Mouse (Mus musculus) forebrain, embryonic 11.5 days (tissue): Measurements from ENCODE around the gene Tial1. TPM values are rescaled to one million over a fixed set of nuclear protein-coding genes. Genes with fewer than 3 reads are reported as not detected.
A peak's percentile ranks its signal among the peaks of the same experiment; 100 is the strongest.

Experiments
- ATAC-seq: fragments of 200-750 bp; cut with Nextera tagmentation; replicated peaks from 2 replicates; pipeline ENCODE4 v1.8.0; 2017; ENCODE audit warnings: moderate TSS enrichment; ENCODE audit not compliant: low FRiP score
- DNase-seq: peaks from one replicate; pipeline ENCODE4 v3.0.0-alpha.2; 2017; ENCODE audit warnings: low spot score
- H3K27ac ChIP-seq: fragments of 300-500 bp; sonication (generic); 2 replicates; pipeline ENCODE4 v1.5.1; 2014; ENCODE audit warnings: low read depth, low read length
- H3K27me3 ChIP-seq: fragments of 300-500 bp; sonication (generic); 2 replicates; pipeline ENCODE4 v1.6.1; 2014; ENCODE audit warnings: mild to moderate bottlenecking, low read length, mixed read lengths; ENCODE audit not compliant: control insufficient read depth, insufficient read depth
- H3K36me3 ChIP-seq: fragments of 300-500 bp; sonication (generic); 2 replicates; pipeline ENCODE4 v1.6.1; 2014; ENCODE audit warnings: mild to moderate bottlenecking, low read length, moderate library complexity, mixed read lengths; ENCODE audit not compliant: control insufficient read depth, insufficient read depth
- H3K4me1 ChIP-seq: fragments of 300-500 bp; sonication (generic); replicated peaks from 2 replicates; pipeline ENCODE4 v1.6.1; 2014; ENCODE audit warnings: low read length, mixed read lengths; ENCODE audit not compliant: control insufficient read depth, insufficient read depth
- H3K4me2 ChIP-seq: fragments of 300-500 bp; sonication (generic); 2 replicates; pipeline ENCODE4 v1.6.1; 2014; ENCODE audit warnings: low read depth, mild to moderate bottlenecking, low read length, moderate library complexity, mixed read lengths; ENCODE audit not compliant: severe bottlenecking
- H3K4me3 ChIP-seq: fragments of 300-500 bp; sonication (generic); 2 replicates; pipeline ENCODE4 v1.5.1; 2014; ENCODE audit warnings: low read depth, low read length
- H3K9ac ChIP-seq: fragments of 300-500 bp; sonication (generic); 2 replicates; pipeline ENCODE4 v1.6.1; 2014; ENCODE audit warnings: low read length
- H3K9me3 ChIP-seq: fragments of 300-500 bp; sonication (generic); 2 replicates; pipeline ENCODE4 v1.6.1; 2016; ENCODE audit warnings: low read length, mixed read lengths; ENCODE audit not compliant: control insufficient read depth
- WGBS: fragments of 180-500 bp; shearing (Covaris S2); extraction: QIAGEN DNeasy Blood & Tissue Kit; methylation state at CpG from one replicate; pipeline ENCODE4 v1.1.7; 2014; 5-methylcytosine and 5-hydroxymethylcytosine counted together
- polyA plus RNA-seq: library from polyadenylated mRNA; unstranded; fragments of >200 nt; fragmentation: Nextera tagmentation; extraction: Ambion mirVana; gene quantifications from 2 replicates; pipeline ENCODE4 v1.2.1, GENCODE M21; 2014

Gene Tial1
- 37.9 and 48.2 TPM in 2 replicates for polyA plus RNA-seq

- DNase-seq = peak; percentile 98
- peak; percentile 98 for ATAC-seq
- peak within 1 kb of the TSS; percentile 92 for H3K9ac ChIP-seq
- peak within 1 kb of the TSS; percentile 62 for H3K4me2 ChIP-seq
- peaks cover 4% of the 10 kb centered on the region; the same call in 1 of the 2 replicates for H3K4me1 ChIP-seq
- peak within 1 kb of the TSS; percentile 88 for H3K27ac ChIP-seq
- under 1% methylated on average over 68 of the region's 69 CpGs for WGBS
- H3K9me3 ChIP-seq = no peaks in the 10 kb centered on the region
- no peaks in the 10 kb centered on the region for H3K27me3 ChIP-seq
- no peaks in the 10 kb centered on the region for H3K36me3 ChIP-seq
- peak within 1 kb of the TSS; percentile 90 for H3K4me3 ChIP-seq
Observed at GRCm38 (mm10) chr7:128461285-128462215, at the start of gene Tial1. Gene Tial1 (minus strand): TSS chr7:128461717.

- Histone ChIP-seq H3K36me3 (no peaks in the 10 kb centered on the region), H3K9ac (no peak overlapping the region), H3K27ac (no peak overlapping the region), H3K4me2 (no peak overlapping the region), H3K27me3 (no peaks in the 10 kb centered on the region), H3K4me1 (no peaks in the 10 kb centered on the region), H3K4me3 (no peak overlapping the region), H3K9me3 (no peaks in the 10 kb centered on the region)
- 91% methylated on average over 6 of the region's 6 CpGs for WGBS
- DNase-seq = peak; percentile 20
- no peak for ATAC-seq
Observed at GRCm38 (mm10) chr7:128504091-128504490, 42.6 kb upstream of the Tial1 start.

GRCm38 (mm10) chr7:128499801-128500200 lies 38.3 kb upstream of the Tial1 start:
- Histone ChIP-seq H3K4me3 (no peak overlapping the region), H3K4me1 (no peaks in the 10 kb centered on the region), H3K9me3 (no peaks in the 10 kb centered on the region), H3K36me3 (no peaks in the 10 kb centered on the region), H3K27ac (no peak overlapping the region), H3K27me3 (no peaks in the 10 kb centered on the region), H3K4me2 (no peak overlapping the region), H3K9ac (no peak overlapping the region)
- ATAC-seq (no peak), DNase-seq (no peak)
- 82% methylated on average over 6 of the region's 6 CpGs for WGBS

DNA sequence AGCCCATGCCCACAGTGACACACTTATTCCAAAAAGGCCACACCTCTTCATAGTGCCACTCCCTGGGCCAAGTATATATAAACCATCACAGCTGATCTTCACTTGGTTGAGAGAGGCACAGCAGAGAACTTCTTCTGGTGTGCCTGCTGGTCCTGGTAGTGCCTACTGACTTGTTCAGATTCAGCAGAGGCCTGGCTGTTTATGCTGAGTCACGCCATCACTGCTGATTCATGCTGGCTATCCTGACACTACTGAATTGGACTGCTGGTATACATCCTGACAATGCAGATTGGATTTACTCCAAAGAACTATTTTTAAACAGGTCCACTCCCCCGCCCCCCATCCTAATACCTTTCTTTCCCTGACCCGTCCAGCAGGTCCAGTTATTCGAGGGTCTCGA lies 33.0 kb upstream of the Tial1 start:
- Histone ChIP-seq H3K36me3 (no peaks in the 10 kb centered on the region), H3K4me1 (no peaks in the 10 kb centered on the region), H3K27me3 (no peaks in the 10 kb centered on the region), H3K9me3 (no peaks in the 10 kb centered on the region), H3K27ac (no peak overlapping the region), H3K9ac (no peak overlapping the region), H3K4me3 (no peak overlapping the region), H3K4me2 (no peak overlapping the region)
- ATAC-seq (no peak), DNase-seq (no peak)
- WGBS = 93% methylated on average over 5 of the region's 5 CpGs

DNA sequence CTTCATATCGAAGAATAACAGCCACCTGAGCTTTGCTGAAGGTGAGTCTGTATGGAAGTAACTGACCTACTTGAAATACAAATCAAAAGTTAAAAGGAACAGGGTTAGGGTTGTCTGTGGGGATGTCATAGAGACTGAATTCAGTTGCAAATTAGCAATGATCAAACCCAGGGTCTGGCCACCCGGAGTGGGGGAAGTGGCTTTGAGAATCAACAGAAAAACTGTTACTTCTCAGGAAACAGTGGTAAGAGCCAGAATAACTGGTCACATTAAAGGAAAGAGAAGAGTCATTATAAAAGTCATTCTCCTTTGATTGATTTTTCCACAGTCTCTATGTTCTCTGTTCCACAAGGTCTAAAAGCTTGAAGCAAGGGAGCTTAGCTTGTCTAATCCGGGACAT lies 27.5 kb upstream of the Tial1 start:
- no peak for DNase-seq
- Histone ChIP-seq H3K9ac (no peak overlapping the region), H3K27me3 (no peaks in the 10 kb centered on the region), H3K36me3 (no peaks in the 10 kb centered on the region), H3K4me3 (no peak overlapping the region), H3K27ac (no peak overlapping the region), H3K4me1 (no peaks in the 10 kb centered on the region), H3K4me2 (no peak overlapping the region), H3K9me3 (0 out of 2 replicates have a peak, but pooled peaks cover 4% of the 10 kb centered on the region)
- WGBS = 92% methylated on average over 3 of the region's 3 CpGs
- no peak for ATAC-seq

- Histone ChIP-seq H3K9ac (no peak overlapping the region), H3K27me3 (no peaks in the 10 kb centered on the region), H3K4me1 (no peaks in the 10 kb centered on the region), H3K9me3 (no peaks in the 10 kb centered on the region), H3K4me3 (no peak overlapping the region), H3K27ac (no peak overlapping the region), H3K36me3 (no peaks in the 10 kb centered on the region), H3K4me2 (peak overlapping the region; percentile 24; the same call in 1 of the 2 replicates)
- peak; percentile 77 for DNase-seq
- WGBS = 29% methylated on average over 10 of the region's 10 CpGs
- ATAC-seq = peak; percentile 75
Observed at GRCm38 (mm10) chr7:128474322-128474721, 12.8 kb upstream of the Tial1 start.

DNA sequence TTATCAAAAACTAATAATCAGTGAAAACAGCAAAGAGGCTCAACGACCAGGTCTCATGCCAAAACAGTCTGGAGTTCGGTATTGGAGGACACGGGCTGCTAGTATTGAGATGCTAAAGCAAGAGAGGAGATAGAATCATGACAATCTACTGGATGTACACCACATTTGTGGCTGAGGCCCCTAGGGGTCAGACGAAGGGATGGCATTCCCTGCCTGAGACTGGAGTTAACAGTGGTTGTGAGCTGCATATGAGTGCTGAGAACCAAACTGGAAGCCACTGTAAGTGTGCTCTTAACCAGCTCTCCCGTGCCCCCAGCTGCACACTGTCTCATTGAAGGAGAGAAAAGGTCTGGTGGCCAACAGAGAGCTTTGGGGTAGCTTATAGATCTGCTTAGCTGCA lies 889 bp upstream of the Tial1 start:
- ATAC-seq (no peak), DNase-seq (peak; percentile 52)
- 63% methylated on average over 5 of the region's 5 CpGs for WGBS
- H3K27me3 ChIP-seq = no peaks in the 10 kb centered on the region
- H3K4me3 ChIP-seq = peak overlapping the region; percentile 90
- peak overlapping the region; percentile 62 for H3K4me2 ChIP-seq
- H3K36me3 ChIP-seq = no peaks in the 10 kb centered on the region
- peak overlapping the region; percentile 37; the same call in 1 of the 2 replicates for H3K27ac ChIP-seq
- H3K4me1 ChIP-seq = peaks cover 4% of the 10 kb centered on the region; the same call in 1 of the 2 replicates
- peak overlapping the region; percentile 63 for H3K9ac ChIP-seq
- no peaks in the 10 kb centered on the region for H3K9me3 ChIP-seq

DNA sequence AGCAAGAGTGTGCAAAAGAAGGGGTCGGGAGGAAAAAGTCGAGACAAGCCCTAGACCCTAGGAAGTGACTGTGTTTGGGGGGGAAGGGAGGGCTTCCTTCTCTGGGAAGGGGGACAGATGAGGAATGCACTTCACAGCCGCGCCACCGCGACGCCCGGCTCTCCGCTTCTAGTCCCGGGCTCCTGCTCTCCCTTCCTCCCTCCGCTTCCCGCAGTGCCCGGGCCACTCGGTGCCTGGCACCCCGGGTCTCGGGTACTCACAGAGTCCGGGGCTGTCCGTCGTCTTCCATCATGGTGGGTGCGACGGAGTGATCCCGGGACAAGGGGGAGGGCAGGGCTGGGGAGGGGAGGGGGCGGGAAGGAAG lies 670 bp downstream of the Tial1 start:
- peak overlapping the region; percentile 88 for H3K27ac ChIP-seq
- no peaks in the 10 kb centered on the region for H3K27me3 ChIP-seq
- DNase-seq = no peak
- peaks cover 4% of the 10 kb centered on the region; the same call in 1 of the 2 replicates for H3K4me1 ChIP-seq
- H3K4me3 ChIP-seq = peak overlapping the region; percentile 90
- under 1% methylated on average over 19 of the region's 23 CpGs for WGBS
- peak overlapping the region; percentile 92 for H3K9ac ChIP-seq
- no peaks in the 10 kb centered on the region for H3K9me3 ChIP-seq
- H3K4me2 ChIP-seq = peak overlapping the region; percentile 60
- peak; percentile 22 for ATAC-seq
- no peaks in the 10 kb centered on the region for H3K36me3 ChIP-seq
